In genomic region chr14:32347307-32347706, GRCm38 (mm10) we compare ENCODE assay signal across 21 mouse cellular contexts. TPM values are rescaled to one million over a fixed set of nuclear protein-coding genes. Genes with fewer than 3 reads are reported as not detected.
"Had no signal": no experiment of that assay in that cellular context is flagged by ENCODE, and none has a peak within 500 bp of the region (broad histone marks: within the 10 kb centered on the region; RNA-seq: fewer than 3 reads in every experiment).

No protein-coding gene starts in this region.

- DNase-seq: heart, postnatal 10 days; heart, postnatal 14 days; heart, postnatal 36 days; heart, postnatal 4 days; kidney, adult 11 months; kidney, adult 18-20 months; kidney, adult 2 months; kidney, adult 8-10 months; kidney, adult 9 months; kidney, postnatal 10 days; kidney, postnatal 14 days; kidney, postnatal 25 days; kidney, postnatal 36 days; kidney, postnatal 4 days; layer of hippocampus, adult 9-11 months; layer of hippocampus, postnatal 36 days had no signal

RNA-seq across cellular contexts. Expression of gene Ogdhl, which starts 25.5 kb away (rescaled TPM):
- total RNA-seq: hematopoietic stem cell, adult 5-6 weeks had no signal

RNA-seq across cellular contexts. Expression of gene 1700024G13Rik, which starts 40.9 kb away (rescaled TPM):
- total RNA-seq: heart, postnatal 10 days; heart, postnatal 14 days; heart, postnatal 25 days; heart, postnatal 36 days; heart, postnatal 4 days; hematopoietic stem cell, adult 5-6 weeks; hindbrain, postnatal 0 days; layer of hippocampus, postnatal 25 days; layer of hippocampus, postnatal 36 days; left cerebral cortex, adult 2 months had no signal
